Mouse (Mus musculus) stomach, postnatal 0 days (tissue): Measurements from ENCODE around the gene Nat8f3.
A peak's percentile ranks its signal among the peaks of the same experiment; 100 is the strongest.
"Not testable (repeated sequence)": the region's sequence is repeated elsewhere in the genome, so short reads cannot be mapped to it uniquely, and the experiment has no call there.

Source experiments
- CTCF ChIP-seq: IDR thresholded peaks from 2 replicates; pipeline ENCODE4 v1.5.1; 2016; ENCODE audit warnings: antibody characterized with exemption, low read depth, mild to moderate bottlenecking, moderate library complexity
- EP300 ChIP-seq: optimal IDR thresholded peaks from 2 replicates; pipeline ENCODE3; 2016; ENCODE audit warnings: antibody characterized with exemption

GRCm38 (mm10) chr6:85765532-85765931, at the start of gene Nat8f3:
- TF ChIP-seq EP300, result not testable (repeated sequence)
- TF ChIP-seq CTCF, result peak; percentile 44
